Mouse (Mus musculus) leukemia stem cell, adult 10-12 weeks (primary cell): Measurements from ENCODE around the gene Dynlt3. TPM values are rescaled to one million over a fixed set of nuclear protein-coding genes. Genes with fewer than 3 reads are reported as not detected.

ENCODE experiments used
- polyA plus RNA-seq: library from polyadenylated mRNA; stranded (reverse); fragments of >175 nt; gene quantifications from 2 replicates; pipeline ENCODE4 v1.2.3, GENCODE M21; 2012; ENCODE audit warnings: low replicate concordance

Gene Dynlt3
- polyA plus RNA-seq = 2.3 TPM in 1 of 2 replicates, not detected in the other

DNA sequence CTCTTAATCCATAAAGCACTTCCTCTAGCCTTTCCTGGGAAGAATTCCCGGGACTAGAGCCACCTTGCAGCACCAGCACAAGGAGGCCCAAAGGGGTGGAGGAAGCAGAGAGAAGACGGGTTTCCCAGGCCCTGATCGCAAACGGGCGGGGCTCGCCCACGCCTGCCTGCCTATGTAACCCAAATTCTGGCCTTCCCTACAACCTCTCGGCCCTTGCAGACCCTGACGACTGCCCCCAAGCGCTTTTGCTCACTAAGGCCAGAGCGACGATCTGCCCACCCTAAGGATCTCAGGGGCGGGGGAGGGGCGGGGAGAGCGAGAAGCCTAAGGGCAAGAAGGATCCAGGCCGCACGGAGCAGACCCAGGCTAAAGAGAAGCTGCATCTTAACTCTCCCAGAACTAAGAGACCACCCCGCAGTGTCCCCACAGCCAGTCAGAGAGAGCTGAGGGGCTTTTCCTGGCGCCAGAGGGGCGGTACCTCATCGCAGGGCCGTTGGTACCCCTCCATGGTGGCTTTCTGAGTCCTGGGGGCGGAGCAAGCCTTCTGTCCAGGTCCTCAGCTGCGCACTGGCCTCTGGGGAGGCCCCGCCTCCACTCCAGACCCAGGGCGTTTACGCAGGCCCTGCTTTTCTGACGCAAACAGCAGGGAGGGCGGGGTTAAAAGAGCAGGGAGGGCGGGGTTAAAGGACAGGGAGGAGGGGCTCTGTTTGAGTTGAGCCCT lies at the start of gene Dynlt3:
Dynlt3 (minus strand) TSS at position 613 of the 721 bp plus-strand sequence.

Other genes with a start within 250 kb of the Dynlt3 start
- gene Cybb, start 175.2 kb downstream of the Dynlt3 start, polyA plus RNA-seq = 2.1 and 5.0 TPM in 2 replicates
- gene H2al1o, start 90.6 kb downstream of the Dynlt3 start, polyA plus RNA-seq = not detected in 2 replicates
- not detected in 2 replicates for gene Hypm, start 183.9 kb upstream of the Dynlt3 start, polyA plus RNA-seq
- gene H2al3, start 186.7 kb upstream of the Dynlt3 start, polyA plus RNA-seq = not detected in 2 replicates
- gene Sytl5, start 222.6 kb upstream of the Dynlt3 start, polyA plus RNA-seq = not detected in 2 replicates